Mouse (Mus musculus) midbrain, embryonic 11.5 days (tissue): ENCODE measurements at regions not wholly inside any gene's neighbourhood (a gene's known extent, or its start where the extent isn't known, plus 50 kb on each side); places are given as distances from the start of the nearest gene placed in this dataset.

Source experiments
- ATAC-seq: fragments of 200-750 bp; cut with Nextera tagmentation; 2 replicates; pipeline ENCODE4 v1.8.0; 2017; ENCODE audit warnings: moderate TSS enrichment, moderate library complexity; ENCODE audit not compliant: low FRiP score
- DNase-seq: peaks from one replicate; pipeline ENCODE4 v3.0.0; 2015; ENCODE audit warnings: low spot score; ENCODE audit errors: missing footprints
- H3K27ac ChIP-seq: fragments of 300-500 bp; sonication (generic); 2 replicates; pipeline ENCODE4 v1.5.1; 2014; ENCODE audit warnings: low read depth, low read length
- H3K27me3 ChIP-seq: fragments of 300-500 bp; sonication (generic); 2 replicates; pipeline ENCODE4 v1.6.1; 2014; ENCODE audit warnings: mild to moderate bottlenecking, low read length, moderate library complexity, mixed read lengths; ENCODE audit not compliant: control insufficient read depth, insufficient read depth
- H3K36me3 ChIP-seq: fragments of 300-500 bp; sonication (generic); 2 replicates; pipeline ENCODE4 v1.6.1; 2014; ENCODE audit warnings: mild to moderate bottlenecking, low read length, moderate library complexity, mixed read lengths; ENCODE audit not compliant: control insufficient read depth, insufficient read depth
- H3K4me1 ChIP-seq: fragments of 300-500 bp; sonication (generic); 2 replicates; pipeline ENCODE4 v1.6.1; 2014; ENCODE audit warnings: low read length; ENCODE audit not compliant: control insufficient read depth, insufficient read depth
- H3K4me2 ChIP-seq: fragments of 300-500 bp; sonication (generic); 2 replicates; pipeline ENCODE4 v1.6.1; 2014; ENCODE audit warnings: mild to moderate bottlenecking, moderate library complexity
- H3K4me3 ChIP-seq: fragments of 300-500 bp; sonication (generic); 2 replicates; pipeline ENCODE4 v1.5.1; 2014; ENCODE audit warnings: low read depth, low read length
- H3K9ac ChIP-seq: fragments of 300-500 bp; sonication (generic); 2 replicates; pipeline ENCODE4 v1.6.1; 2014; ENCODE audit warnings: low read length
- H3K9me3 ChIP-seq: fragments of 300-500 bp; sonication (generic); 2 replicates; pipeline ENCODE4 v1.6.1; 2016; ENCODE audit warnings: low read length; ENCODE audit not compliant: control insufficient read depth
- WGBS: fragments of 180-500 bp; shearing (Covaris S2); extraction: QIAGEN DNeasy Blood & Tissue Kit; methylation state at CpG from one replicate; pipeline ENCODE4 v1.1.7; 2014; 5-methylcytosine and 5-hydroxymethylcytosine counted together

- Histone ChIP-seq H3K27ac (no peak overlapping the region), H3K27me3 (no peaks in the 10 kb centered on the region), H3K4me1 (peaks cover 20% of the 10 kb centered on the region), H3K9me3 (no peaks in the 10 kb centered on the region), H3K4me2 (no peak overlapping the region), H3K9ac (no peak overlapping the region), H3K36me3 (no peaks in the 10 kb centered on the region), H3K4me3 (no peak overlapping the region)
- DNase-seq (peak; percentile 85), ATAC-seq (peak; percentile 79)
- 58% methylated on average over 6 of the region's 6 CpGs for WGBS
These were observed 86.2 kb upstream of the Nck2 start for GRCm38 (mm10) chr1:43358191-43358590.

GRCm38 (mm10) chr1:43359662-43360061 is 84.7 kb upstream of the Nck2 start:
- H3K9ac ChIP-seq = no peak overlapping the region
- H3K4me2 ChIP-seq = no peak overlapping the region
- no peaks in the 10 kb centered on the region for H3K9me3 ChIP-seq
- H3K27ac ChIP-seq = no peak overlapping the region
- H3K36me3 ChIP-seq = no peaks in the 10 kb centered on the region
- 86% methylated on average over 4 of the region's 4 CpGs for WGBS
- H3K4me3 ChIP-seq = no peak overlapping the region
- no peaks in the 10 kb centered on the region for H3K27me3 ChIP-seq
- H3K4me1 ChIP-seq = peaks cover 20% of the 10 kb centered on the region
- DNase-seq = no peak
- no peak for ATAC-seq

DNA sequence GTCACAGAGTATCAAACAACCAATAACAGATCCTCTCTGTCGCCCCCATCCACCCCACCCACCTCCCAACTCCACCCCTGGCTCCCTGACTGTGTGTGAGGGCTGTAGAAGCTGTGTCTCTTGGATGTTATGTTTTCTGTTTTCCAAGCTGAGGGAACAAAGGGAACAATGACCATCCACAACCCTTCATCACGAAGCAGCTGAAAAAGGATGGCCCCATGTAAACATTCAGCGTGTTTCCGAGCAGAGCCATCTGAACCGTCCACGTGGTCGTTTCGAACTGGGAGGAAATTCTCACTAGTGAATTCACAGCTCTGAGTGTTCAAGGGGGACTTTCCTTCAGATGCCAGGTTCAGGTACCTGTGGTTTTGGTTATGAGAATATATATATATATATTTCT is 84.1 kb upstream of the Nck2 start:
- Histone ChIP-seq H3K36me3 (no peaks in the 10 kb centered on the region), H3K4me2 (no peak overlapping the region), H3K4me1 (peaks cover 20% of the 10 kb centered on the region), H3K27ac (no peak overlapping the region), H3K4me3 (no peak overlapping the region), H3K9me3 (no peaks in the 10 kb centered on the region), H3K27me3 (no peaks in the 10 kb centered on the region), H3K9ac (no peak overlapping the region)
- WGBS = 60% methylated on average over 8 of the region's 8 CpGs
- ATAC-seq (0 out of 2 replicates have a peak, but pooled peaks have one; percentile 10), DNase-seq (no peak)

GRCm38 (mm10) chr1:43360741-43361140 is 83.6 kb upstream of the Nck2 start:
- peak; percentile 89 for DNase-seq
- ATAC-seq = peak; percentile 54
- no peak overlapping the region for H3K4me2 ChIP-seq
- H3K9me3 ChIP-seq = no peaks in the 10 kb centered on the region
- no peaks in the 10 kb centered on the region for H3K27me3 ChIP-seq
- H3K36me3 ChIP-seq = no peaks in the 10 kb centered on the region
- H3K27ac ChIP-seq = no peak overlapping the region
- 13% methylated on average over 4 of the region's 4 CpGs for WGBS
- H3K4me1 ChIP-seq = peaks cover 20% of the 10 kb centered on the region
- no peak overlapping the region for H3K4me3 ChIP-seq
- H3K9ac ChIP-seq = no peak overlapping the region

- Histone ChIP-seq H3K9ac (no peak overlapping the region), H3K4me3 (no peak overlapping the region), H3K4me1 (peaks cover 20% of the 10 kb centered on the region), H3K36me3 (no peaks in the 10 kb centered on the region), H3K9me3 (no peaks in the 10 kb centered on the region), H3K4me2 (no peak overlapping the region), H3K27me3 (no peaks in the 10 kb centered on the region), H3K27ac (no peak overlapping the region)
- peak; percentile 66 for ATAC-seq
- no peak for DNase-seq
- WGBS = 10% methylated on average over 3 of the region's 3 CpGs
These were observed 82.9 kb upstream of the Nck2 start for GRCm38 (mm10) chr1:43361455-43361863.

DNA sequence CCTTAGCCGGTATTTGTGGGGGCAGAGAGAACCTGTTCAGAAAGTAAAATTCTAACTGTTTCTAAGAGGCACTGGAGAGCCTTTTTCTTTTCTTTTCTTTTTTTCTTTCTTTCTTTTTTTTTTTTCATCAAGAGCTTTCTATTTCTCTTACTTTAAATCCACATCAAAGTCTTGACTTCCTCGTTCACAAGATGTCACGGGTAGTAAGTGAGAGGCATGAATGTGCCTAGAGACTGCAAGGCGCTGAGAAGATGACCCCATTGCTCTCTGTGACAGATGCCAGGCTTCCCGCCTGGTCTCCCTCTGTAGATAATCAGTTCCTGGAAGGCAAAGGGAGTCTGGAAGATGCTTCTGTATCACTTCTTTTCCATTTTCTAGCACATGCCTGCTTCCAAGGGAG is 82.2 kb upstream of the Nck2 start:
- H3K9ac ChIP-seq = no peak overlapping the region
- no peaks in the 10 kb centered on the region for H3K27me3 ChIP-seq
- H3K9me3 ChIP-seq = no peaks in the 10 kb centered on the region
- no peak overlapping the region for H3K27ac ChIP-seq
- no peaks in the 10 kb centered on the region for H3K36me3 ChIP-seq
- H3K4me3 ChIP-seq = no peak overlapping the region
- no peak for ATAC-seq
- 56% methylated on average over 5 of the region's 5 CpGs for WGBS
- DNase-seq = peak; percentile 72
- H3K4me1 ChIP-seq = peaks cover 20% of the 10 kb centered on the region
- H3K4me2 ChIP-seq = no peak overlapping the region

GRCm38 (mm10) chr1:43363178-43363577 is 81.2 kb upstream of the Nck2 start:
- WGBS = 83% methylated on average over 4 of the region's 4 CpGs
- no peaks in the 10 kb centered on the region for H3K9me3 ChIP-seq
- no peak overlapping the region for H3K4me2 ChIP-seq
- no peak overlapping the region for H3K4me3 ChIP-seq
- no peaks in the 10 kb centered on the region for H3K27me3 ChIP-seq
- peaks cover 19% of the 10 kb centered on the region for H3K4me1 ChIP-seq
- H3K9ac ChIP-seq = no peak overlapping the region
- H3K36me3 ChIP-seq = no peaks in the 10 kb centered on the region
- DNase-seq = no peak
- no peak overlapping the region for H3K27ac ChIP-seq
- no peak for ATAC-seq

DNA sequence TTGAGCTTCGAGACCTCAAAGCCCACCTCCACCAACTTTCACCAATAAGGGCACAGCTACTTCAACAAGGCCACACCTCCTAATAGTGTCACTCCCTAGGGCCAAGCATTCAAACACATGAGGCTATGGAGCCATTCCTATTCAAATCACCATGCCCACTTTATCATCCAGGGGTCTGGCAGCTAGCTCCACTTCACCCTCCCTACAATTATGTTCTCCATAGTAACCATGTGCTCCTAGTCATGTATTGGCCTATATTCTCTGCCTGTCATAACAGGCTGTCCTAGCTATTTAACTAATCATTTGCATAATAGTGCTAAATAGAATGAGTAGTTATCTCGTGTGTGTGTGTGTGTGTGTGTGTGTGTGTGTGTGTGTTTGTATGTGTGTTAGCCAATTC is 77.9 kb upstream of the Nck2 start:
- H3K4me1 ChIP-seq = peaks cover under 1% of the 10 kb centered on the region; the same call in 1 of the 2 replicates
- H3K36me3 ChIP-seq = no peaks in the 10 kb centered on the region
- H3K4me3 ChIP-seq = no peak overlapping the region
- H3K9ac ChIP-seq = no peak overlapping the region
- 76% methylated on average over 2 of the region's 2 CpGs for WGBS
- H3K27me3 ChIP-seq = no peaks in the 10 kb centered on the region
- DNase-seq = no peak
- H3K27ac ChIP-seq = no peak overlapping the region
- no peak overlapping the region for H3K4me2 ChIP-seq
- no peak for ATAC-seq
- H3K9me3 ChIP-seq = no peaks in the 10 kb centered on the region

- WGBS = 95% methylated on average over 5 of the region's 5 CpGs
These were observed 77.1 kb upstream of the Nck2 start for GRCm38 (mm10) chr1:43367151-43367895.

More at GRCm38 (mm10) chr1:43367151-43367895, 77.1 kb upstream of the Nck2 start:
- H3K9ac ChIP-seq = no peak overlapping the region
- no peaks in the 10 kb centered on the region for H3K4me1 ChIP-seq
- no peak for ATAC-seq
- H3K27me3 ChIP-seq = no peaks in the 10 kb centered on the region
- no peak overlapping the region for H3K4me3 ChIP-seq
- H3K36me3 ChIP-seq = no peaks in the 10 kb centered on the region
- no peak overlapping the region for H3K4me2 ChIP-seq
- no peak overlapping the region for H3K27ac ChIP-seq
- no peaks in the 10 kb centered on the region for H3K9me3 ChIP-seq
- no peak for DNase-seq
